Mouse (Mus musculus) midbrain, embryonic 11.5 days (tissue): ENCODE measurements around the gene Ccn6. TPM values are rescaled to one million over a fixed set of nuclear protein-coding genes. Genes with fewer than 3 reads are reported as not detected.

Source experiments
- ATAC-seq: fragments of 200-750 bp; cut with Nextera tagmentation; 2 replicates; pipeline ENCODE4 v1.8.0; 2017; ENCODE audit warnings: moderate TSS enrichment, moderate library complexity; ENCODE audit not compliant: low FRiP score
- DNase-seq: peaks from one replicate; pipeline ENCODE4 v3.0.0; 2015; ENCODE audit warnings: low spot score; ENCODE audit errors: missing footprints
- H3K27ac ChIP-seq: fragments of 300-500 bp; sonication (generic); 2 replicates; pipeline ENCODE4 v1.5.1; 2014; ENCODE audit warnings: low read depth, low read length
- H3K27me3 ChIP-seq: fragments of 300-500 bp; sonication (generic); 2 replicates; pipeline ENCODE4 v1.6.1; 2014; ENCODE audit warnings: mild to moderate bottlenecking, low read length, moderate library complexity, mixed read lengths; ENCODE audit not compliant: control insufficient read depth, insufficient read depth
- H3K36me3 ChIP-seq: fragments of 300-500 bp; sonication (generic); 2 replicates; pipeline ENCODE4 v1.6.1; 2014; ENCODE audit warnings: mild to moderate bottlenecking, low read length, moderate library complexity, mixed read lengths; ENCODE audit not compliant: control insufficient read depth, insufficient read depth
- H3K4me1 ChIP-seq: fragments of 300-500 bp; sonication (generic); 2 replicates; pipeline ENCODE4 v1.6.1; 2014; ENCODE audit warnings: low read length; ENCODE audit not compliant: control insufficient read depth, insufficient read depth
- H3K4me2 ChIP-seq: fragments of 300-500 bp; sonication (generic); 2 replicates; pipeline ENCODE4 v1.6.1; 2014; ENCODE audit warnings: mild to moderate bottlenecking, moderate library complexity
- H3K4me3 ChIP-seq: fragments of 300-500 bp; sonication (generic); 2 replicates; pipeline ENCODE4 v1.5.1; 2014; ENCODE audit warnings: low read depth, low read length
- H3K9ac ChIP-seq: fragments of 300-500 bp; sonication (generic); 2 replicates; pipeline ENCODE4 v1.6.1; 2014; ENCODE audit warnings: low read length
- H3K9me3 ChIP-seq: fragments of 300-500 bp; sonication (generic); 2 replicates; pipeline ENCODE4 v1.6.1; 2016; ENCODE audit warnings: low read length; ENCODE audit not compliant: control insufficient read depth
- WGBS: fragments of 180-500 bp; shearing (Covaris S2); extraction: QIAGEN DNeasy Blood & Tissue Kit; methylation state at CpG from one replicate; pipeline ENCODE4 v1.1.7; 2014; 5-methylcytosine and 5-hydroxymethylcytosine counted together
- polyA plus RNA-seq: library from polyadenylated mRNA; unstranded; fragments of >200 nt; fragmentation: Nextera tagmentation; extraction: Ambion mirVana; gene quantifications from 2 replicates; pipeline ENCODE4 v1.2.1, GENCODE M21; 2014

Gene Ccn6
- polyA plus RNA-seq, 1 experiment from 2014 or later = 0.20 TPM

DNA sequence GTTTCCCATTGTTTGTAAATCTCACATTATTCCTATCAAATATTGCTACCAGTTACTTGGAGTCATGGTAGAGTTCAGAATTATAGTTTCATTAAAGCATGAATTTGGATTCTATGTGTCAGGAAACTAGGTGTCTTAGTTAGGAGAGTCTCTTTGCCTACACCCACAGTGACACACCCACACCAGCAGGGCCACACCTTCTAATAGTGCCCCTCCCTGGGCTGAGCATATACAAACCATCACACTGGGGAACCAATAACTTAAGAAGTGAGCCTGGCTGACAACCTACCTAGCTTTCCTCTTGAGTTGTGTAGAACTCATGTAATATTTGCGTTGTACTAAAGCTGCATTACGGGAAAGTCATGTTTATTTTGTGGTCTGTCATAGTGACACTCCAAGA, 22.2 kb downstream of the Ccn6 start:
- no peak overlapping the region for H3K4me3 ChIP-seq
- no peak overlapping the region for H3K27ac ChIP-seq
- DNase-seq = no peak
- peaks cover 6% of the 10 kb centered on the region for H3K36me3 ChIP-seq
- no peak overlapping the region for H3K4me2 ChIP-seq
- H3K27me3 ChIP-seq = no peaks in the 10 kb centered on the region
- WGBS = 94% methylated on average over 2 of the region's 2 CpGs
- no peak overlapping the region for H3K9ac ChIP-seq
- no peaks in the 10 kb centered on the region for H3K9me3 ChIP-seq
- no peaks in the 10 kb centered on the region for H3K4me1 ChIP-seq
- ATAC-seq = no peak

GRCm38 (mm10) chr10:39140843-39141242, 22.8 kb downstream of the Ccn6 start:
- no peak overlapping the region for H3K9ac ChIP-seq
- no peak overlapping the region for H3K4me2 ChIP-seq
- DNase-seq = no peak
- H3K4me3 ChIP-seq = no peak overlapping the region
- no peaks in the 10 kb centered on the region for H3K4me1 ChIP-seq
- H3K36me3 ChIP-seq = peaks cover 6% of the 10 kb centered on the region
- ATAC-seq = no peak
- no peak overlapping the region for H3K27ac ChIP-seq
- H3K9me3 ChIP-seq = no peaks in the 10 kb centered on the region
- no peaks in the 10 kb centered on the region for H3K27me3 ChIP-seq
- WGBS = 89% methylated on average over 14 of the region's 14 CpGs

GRCm38 (mm10) chr10:39138761-39139160, 24.8 kb downstream of the Ccn6 start:
- H3K4me3 ChIP-seq = no peak overlapping the region
- DNase-seq = no peak
- H3K9ac ChIP-seq = no peak overlapping the region
- peaks cover 4% of the 10 kb centered on the region for H3K4me1 ChIP-seq
- H3K27me3 ChIP-seq = no peaks in the 10 kb centered on the region
- no peak for ATAC-seq
- WGBS = 87% methylated on average over 6 of the region's 6 CpGs
- H3K4me2 ChIP-seq = no peak overlapping the region
- no peaks in the 10 kb centered on the region; the same call in 1 of the 2 replicates for H3K36me3 ChIP-seq
- H3K9me3 ChIP-seq = no peaks in the 10 kb centered on the region
- no peak overlapping the region for H3K27ac ChIP-seq

DNA sequence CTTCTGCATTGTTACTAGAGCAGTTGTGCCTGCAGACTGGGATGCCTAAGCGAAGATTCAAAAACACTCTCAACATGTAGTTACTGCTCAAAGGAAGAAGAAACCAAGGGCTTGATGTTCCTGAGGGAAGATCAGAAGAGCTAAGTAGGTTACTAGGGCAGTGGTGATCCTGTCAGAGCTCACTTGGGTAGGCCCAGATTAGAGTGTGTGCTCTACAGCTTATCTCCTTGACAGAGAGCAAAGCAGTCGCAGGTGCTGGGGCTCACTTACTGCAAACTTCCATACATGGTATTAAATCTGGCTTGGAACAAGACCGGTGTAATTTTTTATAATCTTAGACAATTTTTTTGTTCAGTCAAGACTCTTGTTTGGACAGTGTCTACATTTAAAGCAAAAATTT, 25.8 kb downstream of the Ccn6 start:
- ATAC-seq = no peak
- H3K27ac ChIP-seq = no peak overlapping the region
- H3K27me3 ChIP-seq = no peaks in the 10 kb centered on the region
- H3K4me1 ChIP-seq = peaks cover 4% of the 10 kb centered on the region
- no peaks in the 10 kb centered on the region; the same call in 1 of the 2 replicates for H3K36me3 ChIP-seq
- H3K9ac ChIP-seq = no peak overlapping the region
- no peak for DNase-seq
- no peak overlapping the region for H3K4me2 ChIP-seq
- no peaks in the 10 kb centered on the region for H3K9me3 ChIP-seq
- H3K4me3 ChIP-seq = no peak overlapping the region
- 91% methylated on average over 3 of the region's 3 CpGs for WGBS

DNA sequence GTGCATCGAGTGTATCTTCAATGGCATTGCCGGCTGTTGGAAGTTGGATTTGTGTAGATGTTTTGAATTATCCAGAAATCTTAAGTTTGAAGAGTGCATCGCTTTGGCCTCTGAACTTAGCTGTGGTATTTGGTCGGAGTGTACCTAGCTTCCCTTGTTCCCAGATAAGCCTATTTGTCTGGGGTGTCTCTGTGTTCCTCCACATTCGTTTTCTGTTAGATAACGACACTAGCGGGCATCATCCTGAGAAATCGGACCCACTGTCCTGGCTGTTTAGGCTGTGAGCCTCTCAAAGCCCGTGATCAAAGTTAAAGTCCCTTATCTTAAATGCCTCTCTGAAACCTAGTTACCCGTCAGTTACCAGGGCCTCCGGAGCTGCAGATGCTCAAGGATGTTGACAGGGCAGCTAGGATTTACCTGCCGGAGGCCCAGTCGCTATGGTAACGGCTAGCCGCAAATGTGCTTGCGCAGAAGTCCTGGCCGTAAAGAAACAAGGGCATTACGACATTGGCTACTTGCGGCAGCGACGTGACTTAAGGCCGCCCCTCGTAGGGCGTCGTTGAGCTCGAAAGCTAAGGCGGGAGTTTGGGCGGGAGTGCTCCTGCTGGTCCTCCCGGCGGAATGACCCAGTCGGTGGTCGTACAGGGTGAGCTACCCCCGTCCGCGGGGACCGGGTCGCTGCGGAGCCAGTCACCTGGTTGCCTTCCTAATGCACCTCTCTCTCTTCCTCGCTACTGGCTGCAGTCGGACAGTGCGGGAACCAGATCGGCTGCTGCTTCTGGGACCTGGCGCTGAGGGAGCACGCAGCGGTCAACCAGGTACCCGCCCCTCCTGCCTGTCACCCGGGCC, 29.9 kb downstream of the Ccn6 start, which contains the start of the genes Fam229b and Tube1:
Fam229b (minus strand) TSS at position 453 of the 849 bp plus-strand sequence.
Tube1 (plus strand) TSS at position 515 of the 849 bp plus-strand sequence.
- H3K9ac ChIP-seq = peak within 1 kb of the TSS; percentile 82
- DNase-seq (peak; percentile 98), ATAC-seq (peak; percentile 95)
- H3K9me3 ChIP-seq = no peaks in the 10 kb centered on the region
- H3K36me3 ChIP-seq = no peaks in the 10 kb centered on the region
- H3K27me3 ChIP-seq = no peaks in the 10 kb centered on the region
- peak within 1 kb of the TSS; percentile 69 for H3K4me3 ChIP-seq
- peaks cover 4% of the 10 kb centered on the region for H3K4me1 ChIP-seq
- peak within 1 kb of the TSS; percentile 63 for H3K4me2 ChIP-seq
- whole genome bisulfite sequencing = 5% methylated on average over 45 of the region's 47 CpGs
- no peak within 1 kb of the TSS for H3K27ac ChIP-seq

DNA sequence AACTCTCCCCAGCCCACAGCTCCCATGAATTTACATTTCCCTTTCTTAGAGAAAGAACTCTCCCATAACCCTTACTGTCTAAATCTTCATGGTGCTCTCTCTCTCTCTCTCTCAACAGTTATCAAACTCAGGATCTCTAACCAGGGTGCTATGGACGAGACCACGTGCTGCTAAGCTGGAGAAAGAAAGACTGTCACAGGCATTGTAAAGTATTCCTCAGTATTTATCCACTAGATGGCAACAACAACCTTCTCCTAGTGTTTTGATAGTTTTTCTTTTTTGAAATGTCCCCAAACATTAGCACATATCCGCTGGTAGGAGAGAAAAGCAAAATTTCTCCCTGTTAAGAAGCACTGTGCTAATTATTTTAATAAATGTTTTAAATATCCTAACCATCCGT, 42.2 kb downstream of the Ccn6 start:
- Histone ChIP-seq H3K4me2 (no peak overlapping the region), H3K27me3 (no peaks in the 10 kb centered on the region), H3K27ac (no peak overlapping the region), H3K4me1 (no peaks in the 10 kb centered on the region), H3K36me3 (no peaks in the 10 kb centered on the region), H3K9ac (no peak overlapping the region), H3K4me3 (no peak overlapping the region), H3K9me3 (no peaks in the 10 kb centered on the region)
- ATAC-seq (no peak), DNase-seq (no peak)
- 46% methylated on average over 4 of the region's 4 CpGs for WGBS

- Histone ChIP-seq H3K9me3 (no peaks in the 10 kb centered on the region), H3K4me2 (no peak overlapping the region), H3K27ac (no peak overlapping the region), H3K36me3 (no peaks in the 10 kb centered on the region), H3K4me1 (no peaks in the 10 kb centered on the region), H3K27me3 (no peaks in the 10 kb centered on the region), H3K9ac (no peak overlapping the region), H3K4me3 (no peak overlapping the region)
- DNase-seq (no peak), ATAC-seq (no peak)
- WGBS = 67% methylated on average over 4 of the region's 4 CpGs
Observed at GRCm38 (mm10) chr10:39109489-39109874, 54.1 kb downstream of the Ccn6 start.

GRCm38 (mm10) chr10:39108837-39109488, 54.6 kb downstream of the Ccn6 start:
- ATAC-seq (no peak), DNase-seq (no peak)
- no peak overlapping the region for H3K9ac ChIP-seq
- no peak overlapping the region for H3K27ac ChIP-seq
- H3K4me3 ChIP-seq = no peak overlapping the region
- H3K9me3 ChIP-seq = no peaks in the 10 kb centered on the region
- H3K36me3 ChIP-seq = no peaks in the 10 kb centered on the region
- H3K4me1 ChIP-seq = no peaks in the 10 kb centered on the region
- no peak overlapping the region for H3K4me2 ChIP-seq
- H3K27me3 ChIP-seq = no peaks in the 10 kb centered on the region
- WGBS = 79% methylated on average over 10 of the region's 10 CpGs

GRCm38 (mm10) chr10:39106935-39107334, 56.7 kb downstream of the Ccn6 start:
- no peaks in the 10 kb centered on the region for H3K36me3 ChIP-seq
- H3K4me3 ChIP-seq = no peak overlapping the region
- H3K27ac ChIP-seq = no peak overlapping the region
- peak; percentile 79 for ATAC-seq
- H3K4me1 ChIP-seq = no peaks in the 10 kb centered on the region
- no peaks in the 10 kb centered on the region for H3K27me3 ChIP-seq
- DNase-seq = peak; percentile 88
- H3K9ac ChIP-seq = no peak overlapping the region
- H3K9me3 ChIP-seq = no peaks in the 10 kb centered on the region
- H3K4me2 ChIP-seq = no peak overlapping the region
- WGBS = 14% methylated on average over 4 of the region's 4 CpGs
